Mouse (Mus musculus): Measurements from ENCODE around the gene Sox6.
"Not testable (repeated sequence)": the region's sequence is repeated elsewhere in the genome, so short reads cannot be mapped to it uniquely, and the experiment has no call there.

Sox6 gene

GRCm38 (mm10) chr7:116038511-116038910, at the start of gene Sox6:
TSS of gene Sox6 (minus strand) at chr7:116038796.
- DNase-seq, result no peak

DNA sequence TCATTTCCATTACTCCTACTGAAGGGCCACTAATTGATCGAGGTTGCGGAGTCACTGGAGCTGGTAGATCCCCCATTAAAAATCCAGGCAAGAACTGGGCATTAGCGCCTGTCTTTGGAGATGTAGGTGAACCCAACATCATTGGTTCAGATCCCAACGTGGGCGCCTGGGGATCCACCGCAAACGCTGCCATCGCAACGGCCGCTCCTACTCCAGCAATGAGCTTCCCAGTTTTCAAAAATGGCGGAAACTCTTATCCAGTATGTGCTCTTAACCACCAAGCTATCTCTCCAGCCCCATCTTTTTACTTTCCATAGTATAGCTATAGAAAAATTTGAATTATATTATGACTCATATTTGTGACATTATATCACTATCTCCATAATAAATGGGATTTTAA, 45.8 kb upstream of the Sox6 start, which contains the start of gene Gm4353:
Gene Gm4353, minus strand, starts transcription at position 270 of the 400 bp plus-strand sequence.
- DNase-seq, result not testable (repeated sequence)

GRCm38 (mm10) chr7:116060739-116061138, 22.1 kb upstream of the Sox6 start:
- no peak for DNase-seq

GRCm38 (mm10) chr7:116040470-116041019, 1.9 kb upstream of the Sox6 start:
- no peak for DNase-seq

GRCm38 (mm10) chr7:116039538-116040466, 1.2 kb upstream of the Sox6 start:
- peak; percentile 73 for DNase-seq

DNA sequence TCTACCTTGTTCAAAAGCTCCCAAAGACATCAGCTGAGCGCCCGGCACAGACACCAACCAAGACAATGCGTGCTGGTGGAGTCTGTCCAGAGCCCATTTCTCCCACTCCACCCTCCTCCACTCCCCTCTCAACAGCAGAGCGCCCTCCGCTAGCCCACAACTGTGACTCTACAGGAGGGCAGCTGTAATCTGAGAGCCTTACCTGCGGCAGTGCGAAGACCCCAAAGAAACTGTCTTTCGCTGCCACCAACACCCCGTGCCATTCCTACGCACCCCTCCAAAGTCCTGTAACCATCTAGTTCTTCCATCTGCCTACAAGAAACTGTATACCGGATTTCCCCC, 571 bp upstream of the Sox6 start, which contains the start of gene 1110004F10Rik:
Gene 1110004F10Rik, plus strand, starts transcription at position 202 of the 342 bp plus-strand sequence.
- DNase-seq, result no peak

GRCm38 (mm10) chr7:116038024-116038423, 572 bp downstream of the Sox6 start:
- DNase-seq, result no peak

- DNase-seq, result no peak
Observed at GRCm38 (mm10) chr7:116036591-116037555, 1.7 kb downstream of the Sox6 start.

GRCm38 (mm10) chr7:116035504-116035903, 3.1 kb downstream of the Sox6 start:
- no peak for DNase-seq

- DNase-seq, result no peak
Observed at GRCm38 (mm10) chr7:116034282-116034758, 4.3 kb downstream of the Sox6 start.

DNA sequence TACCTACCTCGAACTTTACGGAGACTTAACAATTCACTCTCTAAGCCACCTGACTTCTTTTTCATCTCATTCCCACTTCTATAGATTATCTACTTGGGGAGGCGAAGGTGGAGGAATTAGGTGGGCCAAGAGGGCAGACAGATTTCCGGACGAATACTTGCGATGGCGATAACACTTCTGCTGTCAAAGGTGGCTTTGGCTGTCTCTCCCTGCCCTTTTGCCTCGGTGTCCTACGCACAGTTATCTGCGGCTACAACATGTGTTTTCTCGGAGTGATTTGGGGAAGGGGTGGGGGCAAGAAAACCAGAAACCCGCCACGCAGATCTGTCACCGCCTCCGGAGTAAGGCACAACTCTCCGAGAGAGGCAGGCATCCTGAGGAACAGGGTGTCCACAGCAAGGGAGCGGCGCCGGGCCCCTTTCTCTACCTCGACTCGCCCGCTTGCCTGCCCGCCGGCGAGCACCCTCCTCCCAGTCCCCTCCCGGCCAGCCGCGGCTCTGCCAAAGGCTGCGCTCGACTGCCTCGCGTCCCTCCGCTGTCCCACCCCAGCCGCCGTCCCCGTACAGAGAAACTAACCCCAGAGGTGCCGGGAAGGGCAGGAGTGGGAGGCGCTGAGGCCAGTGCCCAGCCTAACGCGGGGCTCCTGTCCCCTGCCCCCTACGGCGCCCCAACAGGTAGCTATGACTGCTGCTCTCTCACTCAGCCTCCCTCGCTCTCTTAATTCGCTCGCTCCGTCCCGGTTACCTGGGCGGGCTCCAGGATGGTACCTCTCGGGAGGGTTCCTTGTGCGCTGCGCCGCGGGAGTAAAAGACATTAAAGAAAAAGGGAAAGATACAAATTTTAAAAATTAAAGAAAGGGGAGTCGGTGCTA, 5.0 kb downstream of the Sox6 start:
- DNase-seq, result no peak

DNA sequence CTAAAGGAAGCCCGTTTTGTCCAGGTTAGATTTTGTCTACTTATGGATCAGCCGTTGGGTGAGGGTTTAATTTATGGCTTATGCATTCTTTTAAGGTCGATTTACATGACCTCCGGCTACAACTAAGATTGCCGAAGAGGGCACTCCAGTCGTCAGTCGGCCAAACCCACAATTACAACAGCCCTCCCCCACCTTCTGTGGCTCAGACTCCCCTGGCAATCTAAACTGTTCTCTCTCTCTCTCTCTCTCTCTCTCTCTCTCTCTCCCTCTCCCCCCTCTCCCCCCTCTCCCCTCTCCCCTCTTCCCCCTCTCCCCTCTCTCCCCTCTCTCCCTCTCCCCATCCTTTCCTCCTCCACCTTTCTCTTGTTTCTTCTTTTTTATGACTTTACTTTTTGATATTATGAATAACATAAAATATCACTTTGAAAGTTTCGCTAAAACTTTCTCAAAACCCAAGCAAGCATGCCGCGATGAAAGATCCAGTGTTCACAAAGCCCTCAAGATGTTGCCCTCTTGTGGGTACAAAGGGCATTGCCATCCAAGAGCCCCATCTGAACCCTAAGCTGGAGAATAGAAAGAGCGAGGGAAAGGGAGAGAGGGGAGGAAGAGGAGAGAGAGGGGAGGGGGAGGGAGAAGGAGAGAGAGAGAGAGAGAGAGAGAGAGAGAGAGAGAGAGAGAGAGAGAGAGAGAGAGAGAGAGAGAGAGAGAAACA, 5.8 kb downstream of the Sox6 start:
- DNase-seq, result peak; percentile 45

- DNase-seq, result peak; percentile 14
Observed at GRCm38 (mm10) chr7:116031718-116032595, 6.6 kb downstream of the Sox6 start.

- DNase-seq, result no peak
Observed at GRCm38 (mm10) chr7:116031388-116031717, 7.2 kb downstream of the Sox6 start.

- no peak for DNase-seq
Observed at GRCm38 (mm10) chr7:116030597-116031387, 7.8 kb downstream of the Sox6 start.

DNA sequence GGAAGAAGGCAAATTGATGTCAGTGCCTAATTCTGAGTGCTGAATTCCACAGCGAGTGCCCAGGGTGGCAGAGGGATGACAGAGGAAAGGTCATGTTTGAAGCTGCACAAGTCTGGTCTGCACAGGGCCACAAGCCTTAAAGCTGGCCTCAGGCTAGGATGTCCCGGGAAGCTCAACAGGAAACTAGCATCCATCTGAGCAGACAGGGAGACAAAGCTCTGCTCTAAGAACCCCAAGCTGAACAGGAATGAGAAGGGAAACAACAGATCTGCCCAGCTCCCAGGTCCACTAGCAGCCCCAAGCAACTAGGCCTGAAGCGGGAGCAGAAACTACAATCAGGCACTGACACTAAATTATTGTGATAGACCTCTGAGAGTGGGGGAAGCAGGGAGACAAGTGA, 8.6 kb downstream of the Sox6 start:
- DNase-seq, result no peak

- no peak for DNase-seq
Observed at GRCm38 (mm10) chr7:116002726-116003125, 35.9 kb downstream of the Sox6 start.

- DNase-seq, result no peak
Observed at GRCm38 (mm10) chr7:115988109-115988779, 50.4 kb downstream of the Sox6 start.

DNA sequence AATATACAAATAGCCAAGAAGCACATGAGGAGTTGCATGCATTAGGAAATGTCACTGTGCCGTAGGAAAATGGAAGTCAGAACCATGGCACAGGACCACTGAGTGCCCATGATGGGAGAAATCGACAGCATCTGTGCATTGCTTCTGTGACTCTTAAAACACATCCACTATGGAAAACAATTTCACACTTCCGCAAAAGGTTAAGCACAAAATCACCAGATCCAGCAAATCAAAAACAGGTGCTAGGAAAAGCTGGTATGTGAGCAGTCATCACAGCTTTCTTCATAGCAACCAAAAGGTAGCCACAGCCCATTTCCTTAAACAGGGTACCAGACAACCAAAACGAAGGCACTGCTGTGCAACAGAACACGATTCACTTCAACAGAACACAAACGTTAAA, 52.9 kb downstream of the Sox6 start:
- no peak for DNase-seq

Data from cerebellum, adult 8-10 months (tissue).